Mouse (Mus musculus) hindbrain, embryonic 10.5 days (tissue): ENCODE results near the gene Casq2. TPM values are rescaled to one million over a fixed set of nuclear protein-coding genes. Genes with fewer than 3 reads are reported as not detected.

Source experiments
- DNase-seq: peaks from one replicate; pipeline ENCODE4 v3.0.0-alpha.2; 2017; ENCODE audit warnings: low spot score
- H3K27ac ChIP-seq: fragments of 300-500 bp; sonication (generic); 2 replicates; pipeline ENCODE4 v1.5.1; 2016; ENCODE audit warnings: mild to moderate bottlenecking, moderate library complexity
- H3K27me3 ChIP-seq: fragments of 300-500 bp; sonication (generic); 2 replicates; pipeline ENCODE4 v1.6.1; 2016; ENCODE audit warnings: mild to moderate bottlenecking; ENCODE audit not compliant: poor library complexity, insufficient read depth, severe bottlenecking
- H3K36me3 ChIP-seq: fragments of 300-500 bp; sonication (generic); 2 replicates; pipeline ENCODE4 v1.6.1; 2016; ENCODE audit warnings: mild to moderate bottlenecking, moderate library complexity
- H3K4me1 ChIP-seq: fragments of 300-500 bp; sonication (generic); replicated peaks from 2 replicates; pipeline ENCODE4 v1.6.1; 2016; ENCODE audit warnings: mild to moderate bottlenecking
- H3K4me3 ChIP-seq: fragments of 300-500 bp; sonication (generic); 2 replicates; pipeline ENCODE4 v1.5.1; 2016; ENCODE audit warnings: mild to moderate bottlenecking, moderate library complexity
- H3K9me3 ChIP-seq: fragments of 300-500 bp; sonication (generic); 2 replicates; pipeline ENCODE4 v1.6.1; 2016; ENCODE audit warnings: mild to moderate bottlenecking, moderate library complexity
- WGBS: fragments of 180-500 bp; shearing (Covaris S2); methylation state at CpG from one replicate; pipeline ENCODE4 v1.1.7; 2016; 5-methylcytosine and 5-hydroxymethylcytosine counted together
- polyA plus RNA-seq: library from polyadenylated mRNA; unstranded; fragments of >200 nt; fragmentation: Nextera tagmentation; extraction: Ambion mirVana; gene quantifications from 2 replicates; pipeline ENCODE4 v1.2.1, GENCODE M21; 2016

Casq2 gene
- polyA plus RNA-seq, 1 experiment from 2014 or later = 0.08 TPM

- Histone ChIP-seq H3K27ac (no peak overlapping the region), H3K4me3 (no peak overlapping the region), H3K4me1 (peaks cover 47% of the 10 kb centered on the region), H3K27me3 (peaks cover 18% of the 10 kb centered on the region), H3K36me3 (no peaks in the 10 kb centered on the region), H3K9me3 (no peaks in the 10 kb centered on the region)
- WGBS = 81% methylated on average over 3 of the region's 3 CpGs
- no peak for DNase-seq
Measured at GRCm38 (mm10) chr3:102143536-102143935, 57.3 kb downstream of the Casq2 start.

- H3K27ac ChIP-seq = no peak overlapping the region
- no peaks in the 10 kb centered on the region for H3K9me3 ChIP-seq
- no peak overlapping the region for H3K4me3 ChIP-seq
- WGBS = 93% methylated on average over 4 of the region's 4 CpGs
- H3K4me1 ChIP-seq = peaks cover 47% of the 10 kb centered on the region
- peaks cover 14% of the 10 kb centered on the region for H3K27me3 ChIP-seq
- no peak for DNase-seq
- no peaks in the 10 kb centered on the region for H3K36me3 ChIP-seq
Measured at GRCm38 (mm10) chr3:102144401-102144800, 58.2 kb downstream of the Casq2 start.

GRCm38 (mm10) chr3:102145645-102146386, 59.6 kb downstream of the Casq2 start:
- Histone ChIP-seq H3K4me3 (no peak overlapping the region), H3K27ac (no peak overlapping the region), H3K9me3 (no peaks in the 10 kb centered on the region), H3K36me3 (no peaks in the 10 kb centered on the region), H3K4me1 (peaks cover 51% of the 10 kb centered on the region), H3K27me3 (peaks cover 17% of the 10 kb centered on the region)
- WGBS = 32% methylated on average over 6 of the region's 6 CpGs
- DNase-seq = no peak

- peaks cover 17% of the 10 kb centered on the region for H3K27me3 ChIP-seq
Measured at GRCm38 (mm10) chr3:102146428-102146827, 60.2 kb downstream of the Casq2 start.

GRCm38 (mm10) chr3:102147189-102147588, 61.0 kb downstream of the Casq2 start:
- Histone ChIP-seq H3K27me3 (peaks cover 17% of the 10 kb centered on the region), H3K36me3 (no peaks in the 10 kb centered on the region), H3K4me1 (peaks cover 52% of the 10 kb centered on the region), H3K9me3 (no peaks in the 10 kb centered on the region), H3K27ac (peak overlapping the region; percentile 53; the same call in 1 of the 2 replicates), H3K4me3 (no peak overlapping the region)
- 84% methylated on average over 4 of the region's 4 CpGs for WGBS
- DNase-seq = no peak

More at GRCm38 (mm10) chr3:102146428-102146827, 60.2 kb downstream of the Casq2 start:
- Histone ChIP-seq H3K36me3 (no peaks in the 10 kb centered on the region), H3K9me3 (no peaks in the 10 kb centered on the region), H3K4me1 (peaks cover 52% of the 10 kb centered on the region), H3K4me3 (no peak overlapping the region), H3K27ac (peak overlapping the region; percentile 53; the same call in 1 of the 2 replicates)
- WGBS = 79% methylated on average over 6 of the region's 6 CpGs
- DNase-seq = no peak

- Histone ChIP-seq H3K27ac (no peak overlapping the region), H3K9me3 (no peaks in the 10 kb centered on the region), H3K4me3 (no peak overlapping the region), H3K36me3 (no peaks in the 10 kb centered on the region), H3K27me3 (peaks cover 10% of the 10 kb centered on the region; the same call in 1 of the 2 replicates), H3K4me1 (peaks cover 68% of the 10 kb centered on the region)
- WGBS = 62% methylated on average over 7 of the region's 7 CpGs
- DNase-seq = no peak
Measured at GRCm38 (mm10) chr3:102149941-102150340, 63.7 kb downstream of the Casq2 start.

- H3K4me3 ChIP-seq = no peak overlapping the region
- H3K4me1 ChIP-seq = peaks cover 50% of the 10 kb centered on the region
- DNase-seq = no peak
- 48% methylated on average over 4 of the region's 4 CpGs for WGBS
- H3K9me3 ChIP-seq = no peaks in the 10 kb centered on the region
- H3K36me3 ChIP-seq = peaks cover 3% of the 10 kb centered on the region; the same call in 1 of the 2 replicates
- H3K27me3 ChIP-seq = peaks cover 10% of the 10 kb centered on the region; the same call in 1 of the 2 replicates
- H3K27ac ChIP-seq = 0 out of 2 replicates have a peak overlapping the region, but pooled peaks have one; percentile 77
Measured at GRCm38 (mm10) chr3:102151850-102152249, 65.6 kb downstream of the Casq2 start.

GRCm38 (mm10) chr3:102152471-102152870, 66.3 kb downstream of the Casq2 start:
- WGBS = 26% methylated on average over 4 of the region's 4 CpGs
- peaks cover 10% of the 10 kb centered on the region; the same call in 1 of the 2 replicates for H3K27me3 ChIP-seq
- H3K36me3 ChIP-seq = peaks cover 9% of the 10 kb centered on the region
- H3K4me3 ChIP-seq = no peak overlapping the region
- no peaks in the 10 kb centered on the region for H3K9me3 ChIP-seq
- H3K27ac ChIP-seq = peak overlapping the region; percentile 77
- peaks cover 45% of the 10 kb centered on the region for H3K4me1 ChIP-seq
- DNase-seq = no peak

- Histone ChIP-seq H3K9me3 (no peaks in the 10 kb centered on the region), H3K4me3 (no peak overlapping the region), H3K27me3 (peaks cover 10% of the 10 kb centered on the region; the same call in 1 of the 2 replicates), H3K27ac (peak overlapping the region; percentile 77), H3K4me1 (peaks cover 42% of the 10 kb centered on the region), H3K36me3 (peaks cover 13% of the 10 kb centered on the region)
- DNase-seq = no peak
- WGBS = 11% methylated on average over 4 of the region's 4 CpGs
Measured at GRCm38 (mm10) chr3:102152872-102153271, 66.7 kb downstream of the Casq2 start.

- DNase-seq = no peak
- Histone ChIP-seq H3K9me3 (no peaks in the 10 kb centered on the region), H3K36me3 (peaks cover 20% of the 10 kb centered on the region), H3K27ac (no peak overlapping the region), H3K27me3 (0 out of 2 replicates have a peak, but pooled peaks cover 6% of the 10 kb centered on the region), H3K4me1 (peaks cover 41% of the 10 kb centered on the region), H3K4me3 (no peak overlapping the region)
- WGBS = 84% methylated on average over 7 of the region's 7 CpGs
Measured at GRCm38 (mm10) chr3:102154107-102154506, 67.9 kb downstream of the Casq2 start.

GRCm38 (mm10) chr3:102156737-102157136, 70.5 kb downstream of the Casq2 start:
- Histone ChIP-seq H3K4me3 (no peak overlapping the region), H3K27me3 (0 out of 2 replicates have a peak, but pooled peaks cover 4% of the 10 kb centered on the region), H3K36me3 (peaks cover 28% of the 10 kb centered on the region), H3K9me3 (no peaks in the 10 kb centered on the region), H3K4me1 (peaks cover 34% of the 10 kb centered on the region), H3K27ac (no peak overlapping the region)
- WGBS = 91% methylated on average over 7 of the region's 7 CpGs
- DNase-seq = no peak

GRCm38 (mm10) chr3:102157652-102158051, 71.4 kb downstream of the Casq2 start:
- H3K27ac ChIP-seq = no peak overlapping the region
- whole genome bisulfite sequencing = 94% methylated on average over 6 of the region's 6 CpGs
- 0 out of 2 replicates have a peak, but pooled peaks cover 4% of the 10 kb centered on the region for H3K27me3 ChIP-seq
- no peaks in the 10 kb centered on the region for H3K9me3 ChIP-seq
- peaks cover 32% of the 10 kb centered on the region for H3K36me3 ChIP-seq
- peaks cover 25% of the 10 kb centered on the region for H3K4me1 ChIP-seq
- no peak overlapping the region for H3K4me3 ChIP-seq
- no peak for DNase-seq

GRCm38 (mm10) chr3:102158759-102159422, 72.7 kb downstream of the Casq2 start:
- no peak for DNase-seq
- Histone ChIP-seq H3K27ac (no peak overlapping the region), H3K36me3 (peaks cover 45% of the 10 kb centered on the region), H3K4me3 (no peak overlapping the region), H3K9me3 (no peaks in the 10 kb centered on the region), H3K27me3 (0 out of 2 replicates have a peak, but pooled peaks cover 3% of the 10 kb centered on the region), H3K4me1 (peaks cover 15% of the 10 kb centered on the region)
- 81% methylated on average over 14 of the region's 14 CpGs for WGBS
